Mouse (Mus musculus) erythroblast, embryonic 14.5 days (primary cell): ENCODE measurements around the gene Col1a2. TPM values are rescaled to one million over a fixed set of nuclear protein-coding genes. Genes with fewer than 3 reads are reported as not detected.

Experiments
- H3K27me3 ChIP-seq: 2 replicates; pipeline ENCODE4 v1.6.1; 2012; ENCODE audit warnings: inconsistent platforms; ENCODE audit not compliant: control insufficient read depth
- H3K36me3 ChIP-seq: 2 replicates; pipeline ENCODE4 v1.6.1; 2012; ENCODE audit warnings: mild to moderate bottlenecking, inconsistent platforms; ENCODE audit not compliant: control insufficient read depth
- H3K4me1 ChIP-seq: 2 replicates; pipeline ENCODE4 v1.6.1; 2012; ENCODE audit warnings: inconsistent platforms; ENCODE audit not compliant: control insufficient read depth
- H3K4me3 ChIP-seq: replicated peaks from 2 replicates; pipeline ENCODE3; 2012; ENCODE audit warnings: moderate library complexity, mild to moderate bottlenecking, inconsistent platforms
- H3K9me3 ChIP-seq: 2 replicates; pipeline ENCODE4 v1.6.1; 2012; ENCODE audit warnings: low read length, inconsistent platforms, mixed read lengths; ENCODE audit not compliant: control insufficient read depth
- GATA1 ChIP-seq: IDR thresholded peaks from 2 replicates; pipeline ENCODE4 v1.6.1; 2012; ENCODE audit warnings: low read length, inconsistent platforms, mixed read lengths
- TAL1 ChIP-seq: IDR thresholded peaks from 3 replicates; pipeline ENCODE4 v1.6.1; 2012; ENCODE audit warnings: low read length, inconsistent platforms, mixed read lengths
- polyA plus RNA-seq: library from polyadenylated mRNA; stranded (reverse); fragments of >175 nt; gene quantifications from 2 replicates; pipeline ENCODE4 v1.2.3, GENCODE M21; 2012

Col1a2 gene
- 0.05 and 0.06 TPM in 2 replicates for polyA plus RNA-seq

- TF ChIP-seq TAL1 (no peak), GATA1 (0 out of 2 replicates have a peak, but pooled peaks have one; percentile 7)
- Histone ChIP-seq H3K27me3 (peaks cover 17% of the 10 kb centered on the region), H3K36me3 (no peaks in the 10 kb centered on the region), H3K9me3 (no peaks in the 10 kb centered on the region), H3K4me1 (peaks cover 5% of the 10 kb centered on the region), H3K4me3 (no peak within 1 kb of the TSS)
Measured at GRCm38 (mm10) chr6:4504603-4505131, at the start of gene Col1a2. Gene Col1a2 (plus strand): TSS chr6:4504814.

- no peaks in the 10 kb centered on the region for H3K9me3 ChIP-seq
- H3K4me3 ChIP-seq, result no peak overlapping the region
- TF ChIP-seq TAL1 (no peak), GATA1 (no peak)
- no peaks in the 10 kb centered on the region for H3K27me3 ChIP-seq
- no peaks in the 10 kb centered on the region; the same call in 1 of the 2 replicates for H3K4me1 ChIP-seq
- no peaks in the 10 kb centered on the region for H3K36me3 ChIP-seq
Measured at GRCm38 (mm10) chr6:4455518-4455917, 49.1 kb upstream of the Col1a2 start.

GRCm38 (mm10) chr6:4455961-4456617 is 48.5 kb upstream of the Col1a2 start:
- no peak overlapping the region for H3K4me3 ChIP-seq
- H3K27me3 ChIP-seq, result no peaks in the 10 kb centered on the region
- TF ChIP-seq GATA1, result no peak
- TF ChIP-seq TAL1, result no peak
- H3K9me3 ChIP-seq, result no peaks in the 10 kb centered on the region
- H3K4me1 ChIP-seq, result no peaks in the 10 kb centered on the region; the same call in 1 of the 2 replicates
- no peaks in the 10 kb centered on the region for H3K36me3 ChIP-seq

- Histone ChIP-seq H3K27me3 (no peaks in the 10 kb centered on the region), H3K4me3 (no peak overlapping the region), H3K9me3 (no peaks in the 10 kb centered on the region), H3K36me3 (no peaks in the 10 kb centered on the region), H3K4me1 (no peaks in the 10 kb centered on the region; the same call in 1 of the 2 replicates)
- TF ChIP-seq GATA1 (no peak), TAL1 (no peak)
Measured at GRCm38 (mm10) chr6:4456691-4457447, 47.7 kb upstream of the Col1a2 start.

- H3K4me3 ChIP-seq, result no peak overlapping the region
- TF ChIP-seq TAL1 (no peak), GATA1 (no peak)
- H3K27me3 ChIP-seq, result no peaks in the 10 kb centered on the region
Measured at GRCm38 (mm10) chr6:4457555-4457996, 47.0 kb upstream of the Col1a2 start.

GRCm38 (mm10) chr6:4465320-4465719 is 39.3 kb upstream of the Col1a2 start:
- no peak for TF ChIP-seq GATA1
- TF ChIP-seq TAL1, result no peak
- no peaks in the 10 kb centered on the region for H3K9me3 ChIP-seq
- H3K27me3 ChIP-seq, result no peaks in the 10 kb centered on the region
- no peaks in the 10 kb centered on the region for H3K36me3 ChIP-seq
- no peaks in the 10 kb centered on the region for H3K4me1 ChIP-seq
- no peak overlapping the region for H3K4me3 ChIP-seq

More at GRCm38 (mm10) chr6:4457555-4457996, 47.0 kb upstream of the Col1a2 start:
- Histone ChIP-seq H3K36me3 (no peaks in the 10 kb centered on the region), H3K9me3 (no peaks in the 10 kb centered on the region), H3K4me1 (no peaks in the 10 kb centered on the region; the same call in 1 of the 2 replicates)

- Histone ChIP-seq H3K36me3 (no peaks in the 10 kb centered on the region), H3K4me3 (no peak overlapping the region), H3K4me1 (no peaks in the 10 kb centered on the region), H3K9me3 (no peaks in the 10 kb centered on the region), H3K27me3 (no peaks in the 10 kb centered on the region)
- no peak for TF ChIP-seq TAL1
Measured at GRCm38 (mm10) chr6:4483577-4483936, 21.1 kb upstream of the Col1a2 start.

GRCm38 (mm10) chr6:4483937-4484601 is 20.5 kb upstream of the Col1a2 start:
- H3K36me3 ChIP-seq, result no peaks in the 10 kb centered on the region
- H3K4me3 ChIP-seq, result no peak overlapping the region
- TF ChIP-seq TAL1 (no peak), GATA1 (no peak)
- no peaks in the 10 kb centered on the region for H3K4me1 ChIP-seq
- no peaks in the 10 kb centered on the region for H3K9me3 ChIP-seq
- no peaks in the 10 kb centered on the region for H3K27me3 ChIP-seq

- TF ChIP-seq GATA1 (no peak), TAL1 (no peak)
- Histone ChIP-seq H3K27me3 (no peaks in the 10 kb centered on the region), H3K4me3 (no peak overlapping the region), H3K4me1 (no peaks in the 10 kb centered on the region), H3K9me3 (no peaks in the 10 kb centered on the region), H3K36me3 (no peaks in the 10 kb centered on the region)
Measured at GRCm38 (mm10) chr6:4488349-4488748, 16.3 kb upstream of the Col1a2 start.
